Mouse (Mus musculus) bone marrow macrophage, adult 2 months (primary cell): Measurements from ENCODE around the gene Catsperz. TPM values are rescaled to one million over a fixed set of nuclear protein-coding genes. Genes with fewer than 3 reads are reported as not detected.

Experiments used
- H3K27ac ChIP-seq: 2 replicates; pipeline ENCODE4 v1.5.1; 2012; ENCODE audit warnings: low read depth, low read length; ENCODE audit not compliant: insufficient read depth
- H3K4me1 ChIP-seq: 2 replicates; pipeline ENCODE4 v1.6.1; 2012; ENCODE audit warnings: low read length; ENCODE audit not compliant: control insufficient read depth, insufficient read depth
- H3K4me3 ChIP-seq: 2 replicates; pipeline ENCODE4 v1.5.1; 2012; ENCODE audit warnings: mild to moderate bottlenecking, low read length, moderate library complexity; ENCODE audit not compliant: insufficient read depth
- CTCF ChIP-seq: IDR thresholded peaks from 2 replicates; pipeline ENCODE4 v1.5.1; 2012; ENCODE audit warnings: low read depth, mild to moderate bottlenecking, low read length, moderate library complexity
- POLR2A ChIP-seq: IDR thresholded peaks from 2 replicates; pipeline ENCODE4 v1.6.1; 2012; ENCODE audit warnings: mild to moderate bottlenecking, low read depth, low read length, borderline replicate concordance
- polyA plus RNA-seq: library from polyadenylated mRNA; stranded (reverse); fragments of >200 nt; gene quantifications from 2 replicates; pipeline ENCODE4 v1.2.4, GENCODE M21; 2012; ENCODE audit not compliant: missing spikeins, insufficient read depth, insufficient read length

Gene Catsperz
- polyA plus RNA-seq: not detected in 2 replicates

GRCm38 (mm10) chr19:6925307-6925573, at the start of gene Catsperz:
TSS of gene Catsperz (minus strand) at chr19:6925380.
- TF ChIP-seq CTCF (no peak), POLR2A (no peak)
- Histone ChIP-seq H3K4me3 (peak within 1 kb of the TSS; percentile 15), H3K27ac (no peak within 1 kb of the TSS), H3K4me1 (peaks cover 14% of the 10 kb centered on the region)

GRCm38 (mm10) chr19:6974211-6975205, 49.3 kb upstream of the Catsperz start, which contains the start of gene Ppp1r14b:
TSS of gene Ppp1r14b (plus strand) at chr19:6974968.
- no peak for TF ChIP-seq CTCF
- no peak for TF ChIP-seq POLR2A
- H3K27ac ChIP-seq: peak within 1 kb of the TSS; percentile 75
- H3K4me3 ChIP-seq: peak within 1 kb of the TSS; percentile 74
- H3K4me1 ChIP-seq: peaks cover 29% of the 10 kb centered on the region

DNA sequence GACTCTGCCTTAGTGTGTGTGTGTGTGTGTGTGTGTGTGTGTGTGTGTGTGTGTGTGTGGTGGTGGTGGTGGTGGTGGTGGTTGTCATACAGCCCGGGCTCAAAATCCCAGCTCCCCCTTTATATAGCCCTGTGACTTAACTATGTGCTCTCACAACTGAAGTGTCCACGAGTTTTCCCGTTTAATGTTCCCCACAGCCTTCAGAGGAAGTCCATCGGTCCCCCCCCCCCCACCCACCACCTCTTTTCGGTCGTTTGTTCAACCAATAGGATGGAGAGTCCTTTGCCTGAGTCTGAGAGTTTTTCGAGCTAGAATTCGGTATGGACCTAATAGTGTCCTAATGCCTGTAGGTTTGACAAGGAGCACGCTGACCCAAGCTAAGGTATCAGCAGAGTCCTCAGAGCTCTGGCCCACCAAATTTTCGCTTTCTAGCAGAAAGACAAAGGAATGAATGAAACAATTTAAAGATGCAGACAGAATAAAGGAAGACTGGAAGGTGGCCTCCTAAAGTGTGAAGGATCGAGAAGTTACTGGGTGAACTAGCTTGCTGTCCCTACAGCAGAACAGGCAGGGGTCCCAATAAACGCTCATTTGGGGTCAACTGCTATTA, 48.5 kb upstream of the Catsperz start:
- Histone ChIP-seq H3K27ac (peak overlapping the region; percentile 52), H3K4me3 (peak overlapping the region; percentile 74), H3K4me1 (peaks cover 29% of the 10 kb centered on the region)
- TF ChIP-seq POLR2A (no peak), CTCF (no peak)

- TF ChIP-seq POLR2A: no peak
- no peak for TF ChIP-seq CTCF
- peaks cover 24% of the 10 kb centered on the region for H3K4me1 ChIP-seq
- no peak overlapping the region for H3K27ac ChIP-seq
- no peak overlapping the region for H3K4me3 ChIP-seq
These were observed 47.2 kb upstream of the Catsperz start for GRCm38 (mm10) chr19:6972247-6972917.

- peaks cover 22% of the 10 kb centered on the region for H3K4me1 ChIP-seq
These were observed 46.5 kb upstream of the Catsperz start for GRCm38 (mm10) chr19:6971644-6972043.

DNA sequence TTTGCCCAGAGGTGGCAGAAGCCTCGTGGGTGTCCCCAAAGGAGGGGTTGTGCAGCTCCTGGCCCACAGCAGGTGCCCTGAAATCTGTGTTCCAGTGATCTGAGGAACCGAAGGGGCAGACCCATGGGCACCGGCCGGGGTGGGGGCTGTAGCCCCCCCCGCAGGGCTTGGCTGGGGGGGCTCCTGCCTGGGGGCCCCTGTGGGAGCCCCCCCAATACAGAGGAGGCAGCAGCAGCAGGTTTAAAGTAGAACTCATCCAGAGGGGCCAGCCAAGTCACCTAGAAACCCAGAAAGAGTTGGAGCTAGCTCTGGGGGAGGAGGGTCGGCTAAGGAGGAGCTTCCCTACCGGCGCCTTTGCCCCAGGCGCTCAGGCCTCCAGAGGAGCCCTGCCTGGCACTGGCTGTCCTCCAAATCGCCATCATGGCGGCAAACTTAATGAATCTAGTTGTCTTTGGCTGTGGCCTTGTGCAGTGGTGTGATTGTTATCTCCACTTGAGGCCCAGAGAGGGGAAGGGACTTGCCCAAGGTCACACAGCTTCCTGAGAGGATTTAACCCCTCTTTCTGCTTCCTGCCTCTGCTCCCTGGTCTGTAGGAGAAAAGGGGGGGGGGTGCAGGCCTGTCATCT, 45.4 kb upstream of the Catsperz start:
- TF ChIP-seq CTCF (no peak), POLR2A (no peak)
- H3K4me1 ChIP-seq: peaks cover 22% of the 10 kb centered on the region
- H3K27ac ChIP-seq: no peak overlapping the region
- H3K4me3 ChIP-seq: no peak overlapping the region

More at GRCm38 (mm10) chr19:6971644-6972043, 46.5 kb upstream of the Catsperz start:
- Histone ChIP-seq H3K27ac (no peak overlapping the region), H3K4me3 (no peak overlapping the region)
- TF ChIP-seq CTCF (no peak), POLR2A (no peak)

- peak overlapping the region; percentile 76 for H3K4me3 ChIP-seq
- TF ChIP-seq CTCF (peak; percentile 63), POLR2A (no peak)
- peaks cover 22% of the 10 kb centered on the region for H3K4me1 ChIP-seq
- no peak overlapping the region for H3K27ac ChIP-seq
These were observed 44.6 kb upstream of the Catsperz start for GRCm38 (mm10) chr19:6969665-6970381.

DNA sequence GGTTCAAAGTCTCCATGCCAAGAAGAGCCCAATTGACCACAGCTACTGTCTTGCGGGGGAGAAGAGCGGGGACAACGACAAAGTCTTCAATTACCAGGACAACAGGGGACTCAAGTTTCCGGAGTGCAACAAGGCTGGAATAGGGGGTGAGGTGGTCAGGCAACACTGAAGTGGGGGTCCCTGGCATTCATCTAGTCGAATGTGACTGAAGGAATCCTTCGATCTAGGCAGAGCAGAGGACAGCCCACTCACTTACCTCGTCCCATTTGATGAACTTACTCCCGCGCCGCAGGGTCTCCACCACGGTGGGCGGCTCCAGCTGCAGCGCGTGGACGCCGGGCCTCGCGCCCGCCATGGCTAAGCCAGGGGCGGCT, 44.1 kb upstream of the Catsperz start:
- TF ChIP-seq POLR2A: no peak
- TF ChIP-seq CTCF: no peak
- peak overlapping the region; percentile 76 for H3K4me3 ChIP-seq
- no peak overlapping the region for H3K27ac ChIP-seq
- H3K4me1 ChIP-seq: peaks cover 22% of the 10 kb centered on the region
